Mouse (Mus musculus): ENCODE results near the gene Gm10778. TPM values are rescaled to one million over a fixed set of nuclear protein-coding genes. Genes with fewer than 3 reads are reported as not detected.

Gm10778 gene
- polyA plus RNA-seq (2017; shearing (Covaris generic)), result 9.1 TPM

DNA sequence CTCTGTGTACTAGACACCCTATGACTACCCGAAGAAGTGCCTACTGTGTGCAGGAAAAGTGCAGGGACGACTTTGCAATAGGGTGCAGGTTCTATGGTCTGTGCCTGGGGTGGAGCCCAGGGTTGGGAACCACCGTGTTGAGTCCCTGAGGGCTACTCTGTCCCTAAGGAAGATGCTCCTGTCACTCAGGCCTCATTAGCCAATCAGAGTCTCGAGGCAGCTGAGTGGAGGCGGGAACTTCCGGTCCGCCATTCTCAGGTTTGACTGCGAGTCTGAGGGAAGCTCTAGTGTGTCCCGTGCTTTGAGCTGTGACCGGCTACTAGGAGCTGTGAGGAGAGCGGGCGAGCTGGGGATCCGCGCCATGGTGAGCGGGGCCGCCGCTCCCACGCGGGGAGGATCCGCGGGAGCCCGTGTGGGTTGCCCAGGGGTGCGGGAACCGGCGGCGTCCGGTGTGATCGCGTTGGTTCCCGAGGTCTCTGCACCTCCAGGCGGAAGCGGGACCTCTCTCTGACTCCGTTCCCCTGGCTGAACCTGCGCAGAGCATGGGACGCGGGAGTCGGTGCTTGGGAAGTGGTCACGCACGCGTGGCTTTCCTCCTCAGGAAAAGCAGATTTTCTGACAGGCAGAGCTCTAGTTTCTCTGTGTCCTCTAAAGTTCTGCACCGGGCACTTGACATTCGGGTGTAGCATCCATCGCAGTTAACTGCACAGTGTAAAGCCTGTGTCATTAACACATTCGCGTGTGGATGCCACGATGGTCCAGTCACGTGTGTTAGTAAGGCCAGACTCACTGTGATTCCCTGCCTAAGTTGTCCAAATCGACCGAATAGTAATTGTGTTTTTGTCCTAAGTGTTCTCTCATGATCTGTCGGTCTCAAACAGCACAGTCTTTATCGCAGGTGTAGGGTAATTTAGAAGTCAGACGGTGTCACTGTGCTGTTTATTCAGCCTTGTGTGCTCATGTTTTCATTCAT lies at the start of gene Gm10778:
Gm10778 (plus strand) TSS at position 257 of the 973 bp plus-strand sequence.

DNA sequence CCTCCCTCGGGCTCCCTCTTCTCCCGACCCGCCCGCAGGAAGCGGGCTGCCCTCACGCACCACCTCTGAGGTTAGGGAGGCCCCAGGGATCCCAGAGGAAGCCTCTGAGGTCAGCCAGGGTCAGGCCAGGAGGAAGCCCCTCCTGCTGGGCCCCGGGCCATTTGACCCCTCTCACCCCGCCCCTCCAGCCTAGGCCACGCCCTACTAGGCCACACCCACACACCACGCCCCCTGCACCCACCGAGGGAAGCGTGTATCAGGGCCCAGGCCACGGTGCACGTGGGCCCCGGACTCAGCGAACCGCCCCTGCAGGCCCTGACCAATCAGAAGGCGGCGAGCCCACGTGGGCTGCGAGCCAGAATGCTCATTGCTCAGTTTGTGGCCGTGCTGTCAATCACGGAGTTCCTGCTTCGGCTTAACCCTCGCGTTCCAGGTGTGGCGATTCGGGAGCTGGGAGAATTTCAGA lies 48.1 kb upstream of the Gm10778 start, which contains the start of gene Tle6:
Tle6 (minus strand) TSS at position 336 of the 466 bp plus-strand sequence.

DNA sequence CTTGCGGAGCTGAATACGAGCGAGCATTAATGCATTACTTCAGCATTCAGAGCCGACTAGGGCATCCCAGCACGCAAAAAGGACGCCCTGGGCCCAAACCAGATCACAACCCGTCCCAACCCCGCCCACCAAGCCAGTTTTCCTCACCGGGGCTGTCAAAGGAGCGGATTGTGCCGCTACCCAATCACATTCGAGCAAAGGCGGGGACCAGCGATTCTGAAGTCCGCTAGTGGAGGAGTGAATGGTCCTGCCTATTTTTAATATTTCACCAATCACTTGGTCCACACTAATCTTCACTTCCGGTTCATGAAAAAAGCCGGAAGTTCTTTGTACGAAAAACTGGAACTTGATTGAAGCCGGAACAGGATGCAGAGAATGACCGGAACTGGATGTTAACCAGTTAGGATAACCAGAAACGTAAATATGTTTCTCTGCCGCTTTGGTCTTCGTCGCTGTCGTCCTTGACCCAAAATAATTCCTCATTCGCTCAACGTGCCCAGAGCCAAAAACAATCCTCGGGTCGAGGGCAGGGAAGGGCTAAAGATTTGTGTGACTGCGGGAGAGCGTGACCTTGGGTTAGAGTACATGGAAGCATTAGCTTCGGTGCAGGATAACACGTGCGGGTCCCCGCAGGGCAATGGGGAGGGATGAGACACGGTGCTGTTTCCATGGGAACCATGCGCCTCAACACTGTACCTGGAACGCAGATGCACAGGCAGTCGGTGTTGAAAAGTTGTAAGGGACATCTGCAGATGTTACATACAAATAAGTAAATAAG lies 42.7 kb upstream of the Gm10778 start, which contains the start of gene BC025920:
BC025920 (plus strand) TSS at position 297 of the 778 bp plus-strand sequence.

DNA sequence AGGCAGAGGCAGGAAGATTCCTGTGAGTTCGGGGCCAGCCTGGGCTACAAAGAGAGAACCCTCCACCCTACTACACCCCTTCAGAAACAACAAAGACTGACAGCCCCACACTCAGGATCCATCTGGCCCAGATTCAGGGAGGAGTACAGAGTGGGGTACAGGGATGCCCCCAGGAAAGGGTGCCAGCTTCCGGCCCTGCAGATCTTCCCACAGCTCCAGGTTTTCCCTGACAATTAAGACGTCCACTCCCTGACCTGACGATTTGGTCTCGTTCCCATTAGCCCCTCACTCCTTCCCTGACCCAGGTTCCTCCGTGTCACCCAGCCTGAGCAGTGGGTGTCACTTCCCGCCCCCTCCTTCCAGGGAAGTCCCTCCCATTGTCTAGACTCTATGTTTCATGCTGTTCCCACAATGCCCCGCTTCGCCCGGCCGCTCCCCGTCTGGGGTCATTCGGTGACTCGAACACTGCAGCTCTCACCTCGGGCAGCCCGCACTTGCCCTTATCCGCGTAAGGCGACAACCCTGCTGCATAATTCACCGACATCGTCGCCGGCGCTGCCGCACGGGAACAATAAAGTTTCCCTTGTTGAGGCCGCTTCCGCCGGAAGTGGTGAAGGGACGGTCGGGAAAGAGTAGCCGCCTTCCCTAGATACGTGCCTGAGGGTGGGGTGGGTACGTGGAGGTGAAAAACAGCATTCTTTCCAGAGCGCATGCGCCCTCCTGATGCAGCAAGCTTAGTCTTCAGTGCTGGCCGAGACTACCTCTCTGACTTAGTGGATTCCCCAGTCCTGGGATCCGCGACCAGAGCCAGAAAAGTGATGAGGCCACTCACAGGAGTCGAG lies 21.6 kb upstream of the Gm10778 start, which contains the start of gene Sirt6:
Sirt6 (minus strand) TSS at position 804 of the 842 bp plus-strand sequence.

DNA sequence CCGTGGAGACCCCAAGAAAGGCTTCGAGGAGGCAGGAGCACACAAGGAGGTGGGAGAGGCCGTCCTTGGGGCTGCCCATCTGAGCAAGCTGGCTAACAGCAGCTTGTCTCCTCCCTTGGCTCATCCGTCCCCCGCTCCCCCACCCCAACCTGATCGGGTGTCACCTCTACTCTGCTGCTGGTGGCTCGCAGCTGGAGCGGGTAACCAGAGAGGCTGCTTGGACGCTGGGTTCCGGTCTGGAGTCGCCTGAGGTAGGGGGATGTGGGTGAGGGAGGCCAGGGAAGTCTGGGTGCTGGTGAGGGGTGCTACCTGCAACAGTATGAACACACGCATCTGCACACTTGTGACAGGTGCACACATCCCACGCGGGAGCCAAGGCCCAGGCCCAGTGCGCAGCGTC lies 20.5 kb upstream of the Gm10778 start, which contains the start of gene Ankrd24:
Ankrd24 (plus strand) TSS at position 151 of the 400 bp plus-strand sequence.

DNA sequence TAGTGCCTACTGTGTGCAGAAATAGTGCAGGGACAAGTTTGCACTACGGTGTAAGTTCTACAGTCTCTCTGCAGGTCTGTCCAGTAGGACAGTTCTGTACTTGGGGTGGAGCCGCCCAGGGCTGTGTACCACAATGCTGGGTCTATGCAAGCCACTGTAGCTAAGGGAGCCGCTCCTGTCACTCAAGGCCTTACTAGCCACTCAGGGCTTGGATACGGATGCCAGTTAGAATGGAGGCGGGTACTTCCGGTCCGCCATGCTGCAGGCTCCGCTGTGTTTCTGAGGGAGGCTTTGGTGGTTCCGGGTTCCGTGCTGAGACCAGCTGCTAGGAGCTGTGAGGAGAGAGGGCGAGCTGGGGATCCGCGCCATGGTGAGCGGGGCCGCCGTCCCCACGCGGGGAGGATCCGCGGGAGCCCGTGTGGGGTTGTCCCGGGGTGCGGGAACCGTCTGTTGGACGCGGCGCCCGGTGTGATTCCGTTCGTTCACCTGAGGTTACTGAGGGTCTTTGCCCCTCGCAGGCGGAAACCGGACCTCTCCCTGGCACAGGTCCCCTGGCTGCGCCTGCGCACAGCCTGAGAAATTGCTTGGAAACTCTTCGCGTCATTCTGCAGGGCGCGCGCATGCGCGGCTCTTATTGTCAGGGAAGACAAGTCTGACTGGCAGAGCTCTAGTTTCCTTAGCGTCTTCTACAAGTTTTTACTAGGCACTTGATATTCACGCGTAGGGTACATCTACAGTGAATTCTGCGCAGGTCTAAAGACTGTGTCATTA lies 55.9 kb downstream of the Gm10778 start, which contains the start of gene Zfp433:
Zfp433 (plus strand) TSS at position 295 of the 771 bp plus-strand sequence.

Other genes with a start within 250 kb of the Gm10778 start
- gene Nfic, start 193.4 kb upstream of the Gm10778 start, polyA plus RNA-seq (2017; shearing (Covaris generic)), result 21.0 TPM
- 0.20 TPM for gene Celf5, start 166.3 kb upstream of the Gm10778 start, polyA plus RNA-seq (2017; shearing (Covaris generic))
- gene Ncln, start 152.7 kb upstream of the Gm10778 start, polyA plus RNA-seq (2017; shearing (Covaris generic)), result 164 TPM
- gene S1pr4, start 148.9 kb upstream of the Gm10778 start, polyA plus RNA-seq (2017; shearing (Covaris generic)), result 90.1 TPM
- 18.1 TPM for gene Gna15, start 124.8 kb upstream of the Gm10778 start, polyA plus RNA-seq (2017; shearing (Covaris generic))
- 17.2 TPM for gene Gna11, start 103.9 kb upstream of the Gm10778 start, polyA plus RNA-seq (2017; shearing (Covaris generic))
- 1,254 TPM for gene Aes, start 89.6 kb upstream of the Gm10778 start, polyA plus RNA-seq (2017; shearing (Covaris generic))
- 2.0 TPM for gene Tle2, start 74.5 kb upstream of the Gm10778 start, polyA plus RNA-seq (2017; shearing (Covaris generic))
- 2.0 TPM for gene Tle6, start 48.0 kb upstream of the Gm10778 start, polyA plus RNA-seq (2017; shearing (Covaris generic))
- gene BC025920, start 42.8 kb upstream of the Gm10778 start, polyA plus RNA-seq (2017; shearing (Covaris generic)), result 2.8 TPM
- gene Sirt6, start 21.3 kb upstream of the Gm10778 start, polyA plus RNA-seq (2017; shearing (Covaris generic)), result 19.4 TPM
- 2.4 TPM for gene Ankrd24, start 20.5 kb upstream of the Gm10778 start, polyA plus RNA-seq (2017; shearing (Covaris generic))
- gene Zfp433, start 55.8 kb downstream of the Gm10778 start, polyA plus RNA-seq (2017; shearing (Covaris generic)), result 22.8 TPM
- 5.7 TPM for gene Gm3055, start 122.1 kb downstream of the Gm10778 start, polyA plus RNA-seq (2017; shearing (Covaris generic))
- 6.3 TPM for gene Gm4767, start 163.1 kb downstream of the Gm10778 start, polyA plus RNA-seq (2017; shearing (Covaris generic))
- 7.0 TPM for gene Gm32687, start 214.9 kb downstream of the Gm10778 start, polyA plus RNA-seq (2017; shearing (Covaris generic))

All from CD4-positive, CD25-positive, alpha-beta regulatory T cell (primary cell).